Mouse (Mus musculus) embryonic stem cell, embryonic (primary cell): ENCODE results near the gene Aoah.

Experiments
- CTCF ChIA-PET, 4 experiments: fragments of 300-600 bp in 2 of 4; fragments of 350-600 bp in 2 of 4; sonication (Branson Sonifier 250); formaldehyde crosslinking; loops; one replicate each; lab custom pipeline; 2022; ENCODE audit warnings: inconsistent platforms in 2 of 4; lab: Charles Lee
- POLR2A ChIA-PET, 4 experiments: fragments of 300-600 bp in 2 of 4; fragments of 350-600 bp in 2 of 4; sonication (Branson Sonifier 250); formaldehyde crosslinking; loops; one replicate each; lab custom pipeline; 2022; ENCODE audit warnings: antibody characterized with exemption in 4 of 4, inconsistent platforms in 1 of 4; lab: Charles Lee

The Aoah gene

GRCm38 (mm10) chr13:21006321-21006653 lies 212.4 kb downstream of the Aoah start:
- CTCF ChIA-PET = no interaction called here
- POLR2A ChIA-PET = no interaction called here

GRCm38 (mm10) chr13:21013659-21014058 lies 219.7 kb downstream of the Aoah start:
- ChIA-PET POLR2A (no interaction called here), CTCF (interaction anchor here in 1 of 4 experiments (0.5 kb wide), 1 partner anchor 753 kb away, joined by 5 read pairs; no protein-coding TSS in a partner anchor)

- ChIA-PET POLR2A (interaction anchor here in 1 of 4 experiments (1.9 kb wide), 1 partner anchor 13 kb away, joined by 6 read pairs; no protein-coding TSS in a partner anchor), CTCF (no interaction called here)
These were observed 230.9 kb downstream of the Aoah start for GRCm38 (mm10) chr13:21024831-21025230.

GRCm38 (mm10) chr13:21033176-21033575 lies 239.3 kb downstream of the Aoah start:
- POLR2A ChIA-PET = interaction anchor here in 1 of 4 experiments (1.1 kb wide), 1 partner anchor 107 kb away, joined by 3 read pairs; no protein-coding TSS in a partner anchor

GRCm38 (mm10) chr13:21035011-21035410 lies 241.1 kb downstream of the Aoah start:
- POLR2A ChIA-PET = no interaction called here
- CTCF ChIA-PET = interaction anchor here in 3 of 4 experiments (0.6 to 2.9 kb wide), 9 partner anchors 14 to 723 kb away, joined by 3 to 14 read pairs (median 3); no protein-coding TSS in a partner anchor

More at GRCm38 (mm10) chr13:21033176-21033575, 239.3 kb downstream of the Aoah start:
- CTCF ChIA-PET = interaction anchor here in 3 of 4 experiments (0.7 to 2.9 kb wide), 6 partner anchors 72 to 735 kb away, joined by 3 to 14 read pairs (median 3); no protein-coding TSS in a partner anchor

- ChIA-PET CTCF (no interaction called here), POLR2A (no interaction called here)
These were observed 242.1 kb downstream of the Aoah start for GRCm38 (mm10) chr13:21035981-21036380.

- POLR2A ChIA-PET = no interaction called here
- CTCF ChIA-PET = no interaction called here
These were observed 246.8 kb downstream of the Aoah start for GRCm38 (mm10) chr13:21040589-21041199.

GRCm38 (mm10) chr13:21050118-21050517 lies 256.2 kb downstream of the Aoah start:
- POLR2A ChIA-PET = interaction anchor here in 1 of 4 experiments (0.6 kb wide), 1 partner anchor 237 kb away, joined by 4 read pairs; no protein-coding TSS in a partner anchor
- CTCF ChIA-PET = no interaction called here

- ChIA-PET POLR2A (no interaction called here), CTCF (no interaction called here)
These were observed 272.1 kb downstream of the Aoah start for GRCm38 (mm10) chr13:21066021-21066420.

- POLR2A ChIA-PET = no interaction called here
- CTCF ChIA-PET = no interaction called here
These were observed 280.9 kb downstream of the Aoah start, which contains the start of gene Olfr1370 for GRCm38 (mm10) chr13:21074847-21075246. TSS of gene Olfr1370 (minus strand) at chr13:21074947.

GRCm38 (mm10) chr13:21082686-21083085 lies 288.8 kb downstream of the Aoah start:
- ChIA-PET CTCF (no interaction called here), POLR2A (no interaction called here)
